Mouse (Mus musculus): Measurements from ENCODE around the gene Ttc7. TPM values are rescaled to one million over a fixed set of nuclear protein-coding genes. Genes with fewer than 3 reads are reported as not detected.
"Not testable (repeated sequence)": the region's sequence is repeated elsewhere in the genome, so short reads cannot be mapped to it uniquely, and the experiment has no call there.

Gene Ttc7
- polyA plus RNA-seq, 1 experiment from 2014 or later = 3.6 TPM

- H3K9me3 ChIP-seq (replicated peaks) = no peaks in the 10 kb centered on the region
- H3K36me3 ChIP-seq = no peaks in the 10 kb centered on the region
- H3K4me1 ChIP-seq = peaks cover 7% of the 10 kb centered on the region; the same call in 1 of the 2 replicates
- no peak for DNase-seq (ENCODE audit: low spot score)
- peaks cover 42% of the 10 kb centered on the region for H3K27me3 ChIP-seq (ENCODE audit: low read depth, poor library complexity, severe bottlenecking)
- H3K4me3 ChIP-seq = no peak overlapping the region
- 93% methylated on average over 7 of the region's 7 CpGs for WGBS
- H3K27ac ChIP-seq = no peak overlapping the region
These were observed 8.4 kb downstream of the Ttc7 start for GRCm38 (mm10) chr17:87291037-87291436.

- Histone ChIP-seq H3K4me3 (no peak overlapping the region), H3K36me3 (no peaks in the 10 kb centered on the region), H3K4me1 (peaks cover 5% of the 10 kb centered on the region; the same call in 1 of the 2 replicates), H3K27ac (no peak overlapping the region), H3K27me3 (ENCODE audit: low read depth, poor library complexity, severe bottlenecking) (peaks cover 34% of the 10 kb centered on the region), H3K9me3 (replicated peaks) (no peaks in the 10 kb centered on the region)
- WGBS = 91% methylated on average over 5 of the region's 5 CpGs
- no peak for DNase-seq (ENCODE audit: low spot score)
These were observed 9.1 kb downstream of the Ttc7 start for GRCm38 (mm10) chr17:87291782-87292181.

GRCm38 (mm10) chr17:87293125-87293524 lies 10.4 kb downstream of the Ttc7 start:
- H3K4me1 ChIP-seq = peaks cover 1% of the 10 kb centered on the region; the same call in 1 of the 2 replicates
- no peak overlapping the region for H3K4me3 ChIP-seq
- DNase-seq (ENCODE audit: low spot score) = no peak
- no peaks in the 10 kb centered on the region for H3K9me3 ChIP-seq (replicated peaks)
- H3K27me3 ChIP-seq (ENCODE audit: low read depth, poor library complexity, severe bottlenecking) = peaks cover 21% of the 10 kb centered on the region
- 90% methylated on average over 5 of the region's 5 CpGs for WGBS
- no peak overlapping the region for H3K27ac ChIP-seq
- H3K36me3 ChIP-seq = no peaks in the 10 kb centered on the region

DNA sequence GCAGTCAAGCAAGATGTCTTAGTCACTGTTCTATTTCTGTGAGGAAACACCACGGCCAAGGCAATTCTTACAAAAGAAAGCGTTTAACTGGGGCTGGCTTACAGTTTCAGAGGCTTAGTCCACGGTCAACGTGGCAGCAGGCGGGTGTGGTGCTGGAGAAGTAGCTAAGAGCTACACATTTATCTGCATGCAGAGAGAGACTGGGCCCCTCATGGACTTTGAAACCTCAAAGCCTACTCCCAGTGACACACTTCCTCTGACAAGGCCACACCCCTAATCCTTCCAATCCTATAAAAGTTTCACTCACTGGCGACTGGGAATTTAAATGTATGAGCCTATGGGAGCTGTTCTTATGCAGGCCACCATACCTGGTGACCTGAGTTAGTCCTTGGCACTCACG lies 13.1 kb downstream of the Ttc7 start:
- Histone ChIP-seq H3K27ac (no peak overlapping the region), H3K4me3 (no peak overlapping the region), H3K9me3 (replicated peaks) (no peaks in the 10 kb centered on the region), H3K36me3 (no peaks in the 10 kb centered on the region), H3K4me1 (peaks cover 13% of the 10 kb centered on the region; the same call in 1 of the 2 replicates), H3K27me3 (ENCODE audit: low read depth, poor library complexity, severe bottlenecking) (no peaks in the 10 kb centered on the region)
- DNase-seq (ENCODE audit: low spot score) = no peak
- WGBS = 83% methylated on average over 7 of the region's 7 CpGs

DNA sequence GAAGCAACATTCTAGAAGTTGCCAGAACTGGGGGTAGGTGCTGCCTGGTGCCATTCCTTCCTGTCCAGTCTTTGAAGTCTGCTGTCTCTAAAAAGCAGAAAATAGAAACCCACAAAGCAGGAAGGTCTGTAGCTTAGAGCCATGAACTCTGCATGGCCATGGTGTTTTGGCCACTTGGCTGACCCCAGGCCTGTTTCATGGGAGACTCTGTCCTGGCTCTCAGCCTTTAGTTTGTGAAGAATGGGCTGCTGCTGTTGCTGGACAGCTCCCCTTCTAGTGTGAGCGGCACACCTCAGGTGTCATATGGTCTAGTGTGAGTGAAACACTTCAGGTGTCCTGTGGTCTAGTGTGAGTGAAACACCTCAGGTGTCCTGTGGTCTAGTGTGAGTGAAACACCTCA lies 14.0 kb downstream of the Ttc7 start:
- H3K9me3 ChIP-seq (replicated peaks); H3K27me3 ChIP-seq (ENCODE audit: low read depth, poor library complexity, severe bottlenecking); H3K27ac ChIP-seq; H3K36me3 ChIP-seq; H3K4me3 ChIP-seq; DNase-seq (ENCODE audit: low spot score): not testable (repeated sequence)
- peaks cover 13% of the 10 kb centered on the region; the same call in 1 of the 2 replicates for H3K4me1 ChIP-seq
- 73% methylated on average over 1 of the region's 1 CpGs for WGBS

- DNase-seq (ENCODE audit: low spot score) = no peak
- Histone ChIP-seq H3K36me3 (no peaks in the 10 kb centered on the region), H3K27ac (no peak overlapping the region), H3K4me1 (peaks cover 18% of the 10 kb centered on the region; the same call in 1 of the 2 replicates), H3K27me3 (ENCODE audit: low read depth, poor library complexity, severe bottlenecking) (no peaks in the 10 kb centered on the region), H3K9me3 (replicated peaks) (no peaks in the 10 kb centered on the region), H3K4me3 (no peak overlapping the region)
- WGBS = 79% methylated on average over 6 of the region's 6 CpGs
These were observed 16.3 kb downstream of the Ttc7 start for GRCm38 (mm10) chr17:87298944-87299343.

- 88% methylated on average over 10 of the region's 10 CpGs for WGBS
- no peaks in the 10 kb centered on the region for H3K9me3 ChIP-seq (replicated peaks)
- H3K4me3 ChIP-seq = no peak overlapping the region
These were observed 17.7 kb downstream of the Ttc7 start for GRCm38 (mm10) chr17:87300340-87300739.

DNA sequence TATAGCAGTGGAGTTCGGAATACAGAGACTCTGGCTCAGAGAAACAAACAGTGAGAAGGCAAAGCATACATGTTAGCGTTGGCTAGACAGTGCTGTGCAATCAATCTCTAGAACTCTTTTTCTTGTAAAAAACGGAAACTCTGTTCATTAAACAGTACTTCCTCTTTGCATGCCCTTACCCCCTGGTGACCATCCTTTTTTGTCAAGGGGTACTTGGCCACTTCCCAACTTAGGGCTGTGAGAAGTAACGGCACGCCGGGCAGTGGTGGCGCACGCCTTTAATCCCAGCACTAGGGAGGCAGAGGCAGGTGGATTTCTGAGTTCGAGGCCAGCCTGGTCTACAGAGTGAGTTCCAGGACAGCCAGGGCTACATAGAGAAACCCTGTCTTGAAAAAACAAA lies 18.9 kb downstream of the Ttc7 start:
- H3K27ac ChIP-seq; DNase-seq (ENCODE audit: low spot score); H3K36me3 ChIP-seq; H3K9me3 ChIP-seq (replicated peaks); H3K27me3 ChIP-seq (ENCODE audit: low read depth, poor library complexity, severe bottlenecking); H3K4me3 ChIP-seq: not testable (repeated sequence)
- peaks cover 18% of the 10 kb centered on the region; the same call in 1 of the 2 replicates for H3K4me1 ChIP-seq
- 93% methylated on average over 9 of the region's 9 CpGs for WGBS

More at GRCm38 (mm10) chr17:87300340-87300739, 17.7 kb downstream of the Ttc7 start:
- H3K27ac ChIP-seq = no peak overlapping the region
- no peak for DNase-seq (ENCODE audit: low spot score)
- H3K4me1 ChIP-seq = peaks cover 18% of the 10 kb centered on the region; the same call in 1 of the 2 replicates
- no peaks in the 10 kb centered on the region for H3K27me3 ChIP-seq (ENCODE audit: low read depth, poor library complexity, severe bottlenecking)
- no peaks in the 10 kb centered on the region for H3K36me3 ChIP-seq

GRCm38 (mm10) chr17:87302014-87302794 lies 19.5 kb downstream of the Ttc7 start:
- Histone ChIP-seq H3K4me3 (no peak overlapping the region), H3K27ac (no peak overlapping the region), H3K27me3 (ENCODE audit: low read depth, poor library complexity, severe bottlenecking) (no peaks in the 10 kb centered on the region), H3K36me3 (no peaks in the 10 kb centered on the region), H3K9me3 (replicated peaks) (no peaks in the 10 kb centered on the region), H3K4me1 (peaks cover 18% of the 10 kb centered on the region; the same call in 1 of the 2 replicates)
- DNase-seq (ENCODE audit: low spot score) = no peak
- 83% methylated on average over 13 of the region's 13 CpGs for WGBS

GRCm38 (mm10) chr17:87304151-87304894 lies 21.6 kb downstream of the Ttc7 start:
- Histone ChIP-seq H3K36me3 (no peaks in the 10 kb centered on the region), H3K4me3 (no peak overlapping the region), H3K27ac (no peak overlapping the region), H3K4me1 (peaks cover 7% of the 10 kb centered on the region; the same call in 1 of the 2 replicates), H3K27me3 (ENCODE audit: low read depth, poor library complexity, severe bottlenecking) (no peaks in the 10 kb centered on the region), H3K9me3 (replicated peaks) (no peaks in the 10 kb centered on the region)
- 83% methylated on average over 11 of the region's 11 CpGs for WGBS
- DNase-seq (ENCODE audit: low spot score) = no peak

DNA sequence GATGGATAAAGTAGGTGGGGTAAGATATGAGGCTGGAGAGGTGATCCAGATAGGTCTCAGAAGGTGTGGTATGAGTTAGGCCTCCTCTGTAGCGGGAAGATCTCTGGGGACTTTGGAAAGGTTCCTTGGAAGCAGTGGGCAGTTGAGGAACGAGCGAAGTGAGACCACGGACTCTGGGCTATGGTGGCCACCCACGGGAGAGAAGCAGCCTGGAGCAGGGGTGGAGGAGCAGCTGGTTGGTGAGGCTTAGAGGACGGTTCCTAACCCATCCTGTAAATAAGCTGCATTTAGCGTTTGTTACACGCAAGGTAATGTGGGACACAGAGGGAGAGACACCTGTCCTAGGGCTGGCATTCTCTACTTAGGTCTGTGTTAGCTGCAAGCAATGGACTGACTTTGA lies 22.4 kb downstream of the Ttc7 start:
- WGBS = 91% methylated on average over 8 of the region's 8 CpGs
- H3K27ac ChIP-seq = no peak overlapping the region
- H3K36me3 ChIP-seq = no peaks in the 10 kb centered on the region
- H3K4me1 ChIP-seq = peaks cover 5% of the 10 kb centered on the region; the same call in 1 of the 2 replicates
- no peaks in the 10 kb centered on the region for H3K9me3 ChIP-seq (replicated peaks)
- no peak overlapping the region for H3K4me3 ChIP-seq
- H3K27me3 ChIP-seq (ENCODE audit: low read depth, poor library complexity, severe bottlenecking) = no peaks in the 10 kb centered on the region
- DNase-seq (ENCODE audit: low spot score) = no peak

- no peaks in the 10 kb centered on the region for H3K36me3 ChIP-seq
- WGBS = 83% methylated on average over 8 of the region's 8 CpGs
- H3K4me1 ChIP-seq = peaks cover 5% of the 10 kb centered on the region; the same call in 1 of the 2 replicates
- no peak overlapping the region for H3K27ac ChIP-seq
- H3K4me3 ChIP-seq = no peak overlapping the region
- H3K27me3 ChIP-seq (ENCODE audit: low read depth, poor library complexity, severe bottlenecking) = no peaks in the 10 kb centered on the region
- DNase-seq (ENCODE audit: low spot score) = no peak
- H3K9me3 ChIP-seq (replicated peaks) = no peaks in the 10 kb centered on the region
These were observed 24.1 kb downstream of the Ttc7 start for GRCm38 (mm10) chr17:87306746-87307145.

Measured in limb, embryonic 10.5 days (tissue).